Mouse (Mus musculus): ENCODE measurements around the gene Grin2d. TPM values are rescaled to one million over a fixed set of nuclear protein-coding genes. Genes with fewer than 3 reads are reported as not detected.
"Not testable (repeated sequence)": the region's sequence is repeated elsewhere in the genome, so short reads cannot be mapped to it uniquely, and the experiment has no call there.

Grin2d gene
- 0.09 and 0.10 TPM in 2 replicates for polyA plus RNA-seq (2016; fragmentation: Nextera tagmentation; extraction: Ambion mirVana)

DNA sequence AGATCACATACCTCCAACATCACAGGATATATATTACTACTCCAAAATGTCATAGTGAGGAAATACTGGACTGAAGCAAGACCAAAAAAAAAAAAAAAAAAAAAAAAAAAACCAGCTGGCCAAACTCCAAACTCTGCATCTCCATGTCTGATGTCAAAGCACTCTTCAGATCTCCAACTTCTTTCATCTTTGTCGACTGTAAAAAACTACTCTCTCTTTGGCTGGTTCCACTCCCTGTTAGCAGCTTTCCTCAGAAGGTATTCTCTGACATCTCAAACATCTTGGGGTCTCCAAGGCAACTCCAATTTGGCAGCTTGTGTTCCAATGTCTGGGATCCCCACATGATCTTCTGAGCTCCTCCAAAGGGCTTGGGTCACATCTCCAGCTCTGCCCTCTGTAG lies at the start of gene Grin2d:
Grin2d (minus strand) TSS at position 101 of the 400 bp plus-strand sequence.
- Histone ChIP-seq H3K4me1 (peaks cover 17% of the 10 kb centered on the region), H3K36me3 (peaks cover 93% of the 10 kb centered on the region)
- H3K9me3 ChIP-seq (replicated peaks); H3K27me3 ChIP-seq (ENCODE audit: low read depth, poor library complexity, severe bottlenecking); H3K27ac ChIP-seq; H3K4me3 ChIP-seq; DNase-seq (ENCODE audit: low spot score): not testable (repeated sequence)
- WGBS: 97% methylated on average over 1 of the region's 1 CpGs

GRCm38 (mm10) chr7:45924429-45924816 lies 46.2 kb upstream of the Grin2d start:
- Histone ChIP-seq H3K27ac (peak overlapping the region; percentile 91), H3K27me3 (ENCODE audit: low read depth, poor library complexity, severe bottlenecking) (peaks cover 27% of the 10 kb centered on the region), H3K9me3 (replicated peaks) (no peaks in the 10 kb centered on the region), H3K4me1 (peaks cover 52% of the 10 kb centered on the region), H3K36me3 (no peaks in the 10 kb centered on the region), H3K4me3 (peak overlapping the region; percentile 56)
- WGBS: 8% methylated on average over 14 of the region's 14 CpGs
- DNase-seq (ENCODE audit: low spot score): peak; percentile 52

- 4% methylated on average over 24 of the region's 24 CpGs for WGBS
- Histone ChIP-seq H3K27ac (peak within 1 kb of the TSS; percentile 91), H3K4me1 (peaks cover 55% of the 10 kb centered on the region), H3K36me3 (no peaks in the 10 kb centered on the region), H3K4me3 (peak within 1 kb of the TSS; percentile 56), H3K27me3 (ENCODE audit: low read depth, poor library complexity, severe bottlenecking) (peaks cover 22% of the 10 kb centered on the region), H3K9me3 (replicated peaks) (no peaks in the 10 kb centered on the region)
- DNase-seq (ENCODE audit: low spot score): peak; percentile 68
Observed at GRCm38 (mm10) chr7:45923762-45924428, 45.7 kb upstream of the Grin2d start, which contains the start of gene Ccdc114. TSS of gene Ccdc114 (plus strand) at chr7:45924072.

DNA sequence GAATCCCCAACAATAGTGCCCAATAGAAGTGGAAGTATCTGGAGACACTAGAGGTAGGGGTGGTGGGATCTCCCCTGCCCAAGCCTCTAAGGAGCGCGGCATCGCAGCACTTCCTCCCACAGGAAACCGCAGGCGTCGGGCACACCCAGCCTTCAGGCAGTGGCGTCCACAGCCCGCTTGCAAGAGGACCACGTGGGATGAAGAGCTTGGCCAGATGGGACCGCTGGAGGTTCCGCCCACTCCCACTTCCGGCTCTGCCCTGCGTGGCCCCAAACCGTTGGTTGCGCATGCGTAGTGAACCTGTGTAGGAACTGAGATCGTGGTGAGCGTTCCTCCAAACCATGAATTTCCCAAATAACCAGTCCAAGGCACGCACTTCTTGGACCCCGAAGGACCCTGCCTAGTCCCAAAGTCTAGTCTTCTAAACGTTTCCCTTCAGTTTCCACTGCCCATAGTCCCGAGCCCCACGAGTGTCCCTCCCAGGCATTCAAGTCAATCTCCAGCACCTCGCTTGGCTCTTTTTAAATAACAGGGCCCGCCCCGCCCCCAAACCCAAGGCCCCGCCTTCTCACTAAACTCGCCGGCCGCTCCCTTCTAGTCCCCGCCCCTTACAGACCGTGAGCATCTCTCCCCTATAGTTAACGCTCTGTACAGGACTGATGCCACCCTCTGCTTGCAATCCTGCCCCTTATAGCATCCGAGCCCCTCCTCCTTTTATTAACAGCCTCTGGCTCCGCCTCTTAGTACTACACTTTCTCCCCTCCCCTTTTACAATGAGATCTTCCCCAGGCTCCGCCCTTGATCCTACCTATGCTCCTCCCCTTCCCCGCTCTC lies 45.0 kb upstream of the Grin2d start:
- peak; percentile 95 for DNase-seq (ENCODE audit: low spot score)
- peak overlapping the region; percentile 56 for H3K4me3 ChIP-seq
- peak overlapping the region; percentile 91 for H3K27ac ChIP-seq
- no peaks in the 10 kb centered on the region for H3K9me3 ChIP-seq (replicated peaks)
- WGBS: under 1% methylated on average over 37 of the region's 37 CpGs
- no peaks in the 10 kb centered on the region for H3K36me3 ChIP-seq
- peaks cover 53% of the 10 kb centered on the region for H3K4me1 ChIP-seq
- peaks cover 14% of the 10 kb centered on the region for H3K27me3 ChIP-seq (ENCODE audit: low read depth, poor library complexity, severe bottlenecking)

DNA sequence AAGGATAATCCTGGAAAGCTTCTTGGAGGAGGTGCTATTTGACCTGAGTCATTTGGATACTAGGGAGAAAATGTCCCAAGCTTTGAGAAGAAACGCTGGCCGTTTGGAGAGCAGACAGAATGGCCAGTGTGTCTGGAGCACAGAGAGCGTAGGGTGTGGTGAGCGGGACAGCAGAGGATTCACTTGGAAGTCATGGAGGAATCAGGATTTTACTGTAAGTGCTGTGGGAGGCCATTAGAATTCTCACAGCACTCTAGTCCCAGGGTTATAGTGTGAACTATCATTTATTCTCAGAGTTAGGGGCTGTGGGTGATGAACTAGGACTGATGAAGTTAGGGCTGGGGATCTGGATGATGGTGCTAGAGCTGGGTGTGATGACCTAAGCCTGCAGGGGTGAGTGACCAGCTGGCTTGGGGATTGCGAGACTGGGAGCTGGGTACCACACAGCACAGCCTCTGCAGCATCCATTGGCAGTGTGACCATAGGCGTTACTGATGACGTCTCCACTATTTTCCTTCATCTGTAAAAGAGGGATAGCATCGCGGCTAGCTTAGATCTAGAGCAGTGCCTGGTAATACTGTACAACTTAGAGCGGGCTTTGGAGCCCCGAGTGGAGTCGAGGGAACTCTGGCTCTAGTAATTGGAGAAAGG lies 43.9 kb upstream of the Grin2d start:
- no peaks in the 10 kb centered on the region; the same call in 1 of the 2 replicates for H3K36me3 ChIP-seq
- WGBS: 87% methylated on average over 12 of the region's 12 CpGs
- peaks cover 64% of the 10 kb centered on the region for H3K4me1 ChIP-seq
- peak overlapping the region; percentile 56; the same call in 1 of the 2 replicates for H3K4me3 ChIP-seq
- DNase-seq (ENCODE audit: low spot score): no peak
- H3K9me3 ChIP-seq (replicated peaks): no peaks in the 10 kb centered on the region
- H3K27me3 ChIP-seq (ENCODE audit: low read depth, poor library complexity, severe bottlenecking): peaks cover 4% of the 10 kb centered on the region
- peak overlapping the region; percentile 91 for H3K27ac ChIP-seq

GRCm38 (mm10) chr7:45921242-45921621 lies 43.1 kb upstream of the Grin2d start, which contains the start of gene Emp3:
TSS of gene Emp3 (minus strand) at chr7:45921404.
- no peaks in the 10 kb centered on the region for H3K27me3 ChIP-seq (ENCODE audit: low read depth, poor library complexity, severe bottlenecking)
- H3K4me3 ChIP-seq: peak within 1 kb of the TSS; percentile 56
- no peak for DNase-seq (ENCODE audit: low spot score)
- H3K4me1 ChIP-seq: peaks cover 73% of the 10 kb centered on the region
- H3K9me3 ChIP-seq (replicated peaks): no peaks in the 10 kb centered on the region
- peak within 1 kb of the TSS; percentile 91 for H3K27ac ChIP-seq
- 45% methylated on average over 9 of the region's 9 CpGs for WGBS
- H3K36me3 ChIP-seq: no peaks in the 10 kb centered on the region; the same call in 1 of the 2 replicates

- WGBS: 44% methylated on average over 9 of the region's 9 CpGs
- Histone ChIP-seq H3K27me3 (ENCODE audit: low read depth, poor library complexity, severe bottlenecking) (no peaks in the 10 kb centered on the region), H3K27ac (peak overlapping the region; percentile 77), H3K4me3 (peak overlapping the region; percentile 36), H3K4me1 (peaks cover 78% of the 10 kb centered on the region), H3K36me3 (no peaks in the 10 kb centered on the region; the same call in 1 of the 2 replicates), H3K9me3 (replicated peaks) (no peaks in the 10 kb centered on the region)
- DNase-seq (ENCODE audit: low spot score): no peak
Observed at GRCm38 (mm10) chr7:45920583-45921241, 42.5 kb upstream of the Grin2d start.

DNA sequence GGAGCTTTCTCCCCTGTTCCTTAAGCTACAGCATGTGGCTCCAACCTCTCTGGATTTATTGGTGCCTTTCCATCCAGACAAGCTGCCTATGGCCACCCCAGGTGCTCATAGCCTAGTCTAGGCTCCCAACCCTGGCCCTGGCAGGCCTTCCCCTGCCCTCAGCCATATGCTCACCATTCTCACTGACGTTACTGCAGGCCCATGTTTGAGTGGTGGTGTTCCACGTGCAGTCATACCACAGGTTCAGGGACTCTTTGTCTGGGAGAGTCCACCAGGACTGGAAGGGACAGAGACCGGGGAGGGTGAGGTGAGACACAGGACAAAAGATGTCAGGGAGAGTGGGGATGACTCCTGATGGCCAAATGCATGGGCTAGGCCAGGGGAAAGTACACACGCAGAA lies 41.6 kb upstream of the Grin2d start:
- Histone ChIP-seq H3K4me1 (peaks cover 83% of the 10 kb centered on the region), H3K9me3 (replicated peaks) (no peaks in the 10 kb centered on the region), H3K27me3 (ENCODE audit: low read depth, poor library complexity, severe bottlenecking) (no peaks in the 10 kb centered on the region), H3K27ac (peak overlapping the region; percentile 77), H3K36me3 (no peaks in the 10 kb centered on the region; the same call in 1 of the 2 replicates), H3K4me3 (peak overlapping the region; percentile 36; the same call in 1 of the 2 replicates)
- DNase-seq (ENCODE audit: low spot score): no peak
- WGBS: 69% methylated on average over 4 of the region's 4 CpGs

DNA sequence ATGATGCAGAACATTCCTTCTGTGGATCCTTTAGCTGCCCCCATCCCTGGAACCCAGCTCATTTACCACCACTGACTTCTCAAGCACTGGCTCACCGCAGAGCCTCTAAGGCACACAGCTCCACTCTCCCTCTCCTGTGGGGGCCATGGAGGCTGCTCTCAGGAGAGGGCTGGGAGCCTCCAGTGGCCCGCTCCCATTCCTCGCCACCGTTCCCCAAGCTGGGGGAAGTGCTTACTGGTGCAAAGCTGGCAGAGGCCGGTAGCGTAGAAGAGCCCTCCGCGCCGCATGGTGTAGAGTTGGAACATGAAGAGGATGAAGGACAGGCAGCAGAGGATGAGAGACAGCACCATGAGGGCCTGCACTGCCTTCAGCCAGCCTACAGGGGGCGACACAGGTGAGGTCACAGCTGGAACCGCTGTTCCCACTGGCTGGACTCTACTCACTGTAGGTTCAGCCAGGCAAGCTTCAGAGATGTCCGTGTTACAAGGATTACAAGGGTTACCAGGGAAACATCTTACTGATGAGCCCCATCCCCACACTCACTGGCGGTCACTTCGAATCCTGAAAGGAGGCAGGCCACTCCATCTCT lies 41.0 kb upstream of the Grin2d start:
- Histone ChIP-seq H3K9me3 (replicated peaks) (no peaks in the 10 kb centered on the region), H3K4me1 (peaks cover 83% of the 10 kb centered on the region), H3K36me3 (no peaks in the 10 kb centered on the region; the same call in 1 of the 2 replicates), H3K27ac (peak overlapping the region; percentile 70), H3K4me3 (no peak overlapping the region), H3K27me3 (ENCODE audit: low read depth, poor library complexity, severe bottlenecking) (no peaks in the 10 kb centered on the region)
- DNase-seq (ENCODE audit: low spot score): no peak
- 71% methylated on average over 14 of the region's 14 CpGs for WGBS

GRCm38 (mm10) chr7:45917926-45918325 lies 39.7 kb upstream of the Grin2d start:
- Histone ChIP-seq H3K27me3 (ENCODE audit: low read depth, poor library complexity, severe bottlenecking) (no peaks in the 10 kb centered on the region), H3K9me3 (replicated peaks) (no peaks in the 10 kb centered on the region), H3K27ac (peak overlapping the region; percentile 85), H3K4me3 (peak overlapping the region; percentile 41), H3K36me3 (peaks cover 8% of the 10 kb centered on the region), H3K4me1 (peaks cover 74% of the 10 kb centered on the region)
- DNase-seq (ENCODE audit: low spot score): no peak
- 91% methylated on average over 15 of the region's 15 CpGs for WGBS

GRCm38 (mm10) chr7:45917004-45917704 lies 39.0 kb upstream of the Grin2d start:
- no peaks in the 10 kb centered on the region for H3K27me3 ChIP-seq (ENCODE audit: low read depth, poor library complexity, severe bottlenecking)
- 24% methylated on average over 13 of the region's 13 CpGs for WGBS
- DNase-seq (ENCODE audit: low spot score): no peak
- peak overlapping the region; percentile 41 for H3K4me3 ChIP-seq
- peaks cover 8% of the 10 kb centered on the region for H3K36me3 ChIP-seq
- peaks cover 67% of the 10 kb centered on the region for H3K4me1 ChIP-seq
- peak overlapping the region; percentile 85 for H3K27ac ChIP-seq
- no peaks in the 10 kb centered on the region for H3K9me3 ChIP-seq (replicated peaks)

All from limb, embryonic 10.5 days (tissue).